Mouse (Mus musculus) gastrocnemius, postnatal 4 days (tissue): Measurements from ENCODE around the gene Gpr3. TPM values are rescaled to one million over a fixed set of nuclear protein-coding genes. Genes with fewer than 3 reads are reported as not detected.

Experiments used
- DNase-seq, 2 experiments: peaks; one replicate each; pipeline ENCODE4 v3.0.0; 2021 to 2022; ENCODE audit warnings: low spot score in 2 of 2, mixed read lengths in 2 of 2
- total RNA-seq, 2 experiments: library from RNA; stranded (reverse); gene quantifications; 2 replicates each; pipeline ENCODE4 v1.2.3; 2021

The Gpr3 gene
- total RNA-seq, 2 experiments from 2014 or later, result not detected

GRCm38 (mm10) chr4:133199743-133200142 lies 12.6 kb downstream of the Gpr3 start:
- no peak for DNase-seq

- DNase-seq, result no peak
Measured at GRCm38 (mm10) chr4:133198337-133199180, 13.8 kb downstream of the Gpr3 start.

GRCm38 (mm10) chr4:133197801-133198286 lies 14.5 kb downstream of the Gpr3 start:
- peak in 1 of 2 experiments; percentile 57 for DNase-seq

GRCm38 (mm10) chr4:133197355-133197754 lies 15.0 kb downstream of the Gpr3 start:
- no peak for DNase-seq

DNA sequence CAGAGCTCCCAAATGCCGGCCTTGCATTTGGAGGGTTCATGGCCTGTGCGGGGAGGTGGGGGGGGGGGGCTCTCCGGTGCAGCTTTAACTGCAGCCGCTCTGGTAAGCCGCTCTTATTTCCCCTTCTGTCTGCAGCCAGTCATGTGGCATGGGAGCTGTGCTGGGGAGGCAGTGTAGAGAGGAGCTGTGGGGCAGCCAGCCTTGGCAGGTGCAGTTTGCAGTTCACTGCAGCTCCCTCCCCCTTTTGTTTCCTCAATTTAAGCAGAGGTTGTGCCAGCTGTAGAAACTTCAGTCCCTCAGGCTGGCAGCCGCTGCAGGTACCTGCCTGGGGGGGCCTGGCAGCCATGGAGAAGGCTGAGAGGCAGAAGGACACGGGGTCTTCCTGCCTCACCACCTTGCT lies 15.5 kb downstream of the Gpr3 start:
- DNase-seq, result no peak

- no peak for DNase-seq
Measured at GRCm38 (mm10) chr4:133196136-133196535, 16.2 kb downstream of the Gpr3 start.

DNA sequence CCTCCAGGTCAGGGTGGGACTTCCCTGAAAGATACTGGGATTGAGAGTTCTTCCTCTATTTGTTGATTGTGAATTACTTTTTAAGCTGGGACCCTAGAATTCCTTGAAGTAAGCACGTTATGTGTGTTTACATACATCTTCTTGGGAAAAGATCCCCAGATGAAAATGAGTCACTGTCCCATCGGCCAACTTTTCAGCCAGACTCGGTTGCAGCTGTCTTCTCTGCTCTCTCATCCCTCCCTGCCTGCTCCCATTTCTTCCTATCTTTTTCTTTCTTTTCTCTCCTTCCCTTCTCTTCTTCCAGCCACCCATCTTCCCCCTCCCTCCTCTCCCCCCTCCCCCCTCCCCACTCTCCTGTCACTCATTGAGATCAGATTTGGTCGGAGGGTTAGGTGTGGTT lies 17.3 kb downstream of the Gpr3 start:
- DNase-seq, result no peak

- no peak for DNase-seq
Measured at GRCm38 (mm10) chr4:133194482-133194881, 17.9 kb downstream of the Gpr3 start.

DNA sequence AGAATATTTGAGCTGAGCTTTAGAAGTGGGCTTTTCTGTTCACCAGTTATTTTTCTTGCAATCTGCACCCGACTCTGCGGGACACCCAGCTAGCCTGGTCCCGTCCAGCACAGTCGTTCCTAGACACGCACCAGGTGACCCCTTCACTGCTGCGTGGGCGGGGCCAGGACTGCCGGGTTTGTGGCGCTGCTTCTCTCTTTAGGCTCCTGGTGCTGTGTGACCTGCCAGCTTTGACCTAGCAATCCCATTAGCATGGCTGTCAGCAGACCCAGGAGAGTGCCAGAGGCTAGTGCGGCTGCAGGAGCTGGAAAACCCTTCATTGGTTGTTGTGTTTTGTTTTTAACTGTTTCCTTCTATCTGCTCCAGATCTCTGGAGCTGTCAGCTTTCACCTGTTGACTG lies 22.9 kb downstream of the Gpr3 start:
- no peak for DNase-seq

DNA sequence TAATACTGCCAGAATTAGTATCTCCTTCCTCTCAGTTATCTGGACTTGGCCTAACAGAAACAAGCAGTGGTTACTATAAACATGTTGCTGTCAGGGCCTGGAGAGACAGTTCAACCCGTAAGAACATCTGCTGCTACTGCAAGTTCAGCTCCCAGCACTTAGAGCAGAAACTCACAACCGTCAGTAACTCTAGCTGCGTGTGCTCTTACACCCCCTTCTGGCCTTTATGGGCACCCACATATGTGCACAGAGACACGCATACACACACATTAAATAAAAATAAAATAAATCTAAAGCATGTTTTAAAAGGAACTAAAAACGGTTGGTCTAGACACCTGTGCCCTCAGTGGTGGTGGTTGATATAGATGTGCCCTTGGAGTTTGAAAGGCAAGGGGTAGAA lies 25.5 kb downstream of the Gpr3 start:
- DNase-seq, result no peak

- DNase-seq, result no peak
Measured at GRCm38 (mm10) chr4:133185893-133186292, 26.4 kb downstream of the Gpr3 start.

- DNase-seq, result peak in 1 of 2 experiments; percentile 65
Measured at GRCm38 (mm10) chr4:133184898-133185665, 27.3 kb downstream of the Gpr3 start.

- DNase-seq, result no peak
Measured at GRCm38 (mm10) chr4:133184031-133184897, 28.1 kb downstream of the Gpr3 start.

- DNase-seq, result no peak
Measured at GRCm38 (mm10) chr4:133182439-133183033, 29.8 kb downstream of the Gpr3 start.

DNA sequence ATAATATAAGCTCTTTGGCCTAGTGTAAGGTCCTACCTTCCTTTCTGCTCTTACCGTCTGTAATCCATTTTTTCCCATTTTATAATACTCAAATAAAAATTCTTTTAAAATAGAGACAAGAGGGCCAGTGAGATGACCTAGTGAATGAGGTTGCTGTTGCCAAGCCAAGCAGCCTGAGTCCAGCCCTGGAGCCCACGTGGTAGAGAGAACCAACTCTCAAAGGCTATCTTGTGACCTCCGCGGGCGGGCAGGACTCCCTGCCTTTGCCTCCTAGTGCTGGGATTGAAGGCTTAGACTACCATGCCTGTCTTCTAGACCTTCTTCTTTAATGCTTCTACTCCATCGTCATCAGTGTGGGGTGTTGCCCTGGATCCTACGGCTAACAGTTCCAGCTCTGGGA lies 33.1 kb downstream of the Gpr3 start:
- no peak for DNase-seq

- no peak for DNase-seq
Measured at GRCm38 (mm10) chr4:133178305-133178704, 34.0 kb downstream of the Gpr3 start.

DNA sequence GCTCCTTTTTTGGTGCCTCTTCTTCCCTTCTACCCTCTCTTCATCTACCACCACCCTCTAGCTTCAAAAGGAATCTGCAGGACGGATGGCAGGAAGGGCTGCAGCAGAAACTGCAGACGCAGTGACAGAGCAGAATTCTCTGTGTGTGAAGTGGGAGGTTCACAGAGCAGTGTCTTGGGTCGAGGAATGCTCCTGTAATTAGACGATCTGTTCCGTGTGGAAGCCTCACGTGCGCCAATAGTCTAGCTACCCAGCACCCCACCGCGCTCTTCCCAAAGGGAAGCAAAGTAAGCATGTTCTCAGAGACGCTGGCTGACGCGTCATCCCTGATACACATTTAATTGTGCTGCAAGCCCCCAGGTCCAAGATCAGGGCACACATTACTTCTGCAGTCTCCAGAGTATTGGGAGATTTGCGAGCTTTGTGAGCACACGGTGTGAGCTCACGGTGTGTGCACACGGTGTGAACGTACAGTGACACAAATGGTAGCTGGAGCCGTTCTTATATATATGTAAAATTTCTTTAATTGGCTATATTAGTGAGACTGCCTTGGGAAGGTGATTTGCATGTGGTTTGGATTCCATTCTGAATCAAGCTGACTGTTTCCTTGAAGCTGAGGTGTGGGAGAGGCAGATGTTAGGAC lies 35.5 kb downstream of the Gpr3 start:
- no peak for DNase-seq

DNA sequence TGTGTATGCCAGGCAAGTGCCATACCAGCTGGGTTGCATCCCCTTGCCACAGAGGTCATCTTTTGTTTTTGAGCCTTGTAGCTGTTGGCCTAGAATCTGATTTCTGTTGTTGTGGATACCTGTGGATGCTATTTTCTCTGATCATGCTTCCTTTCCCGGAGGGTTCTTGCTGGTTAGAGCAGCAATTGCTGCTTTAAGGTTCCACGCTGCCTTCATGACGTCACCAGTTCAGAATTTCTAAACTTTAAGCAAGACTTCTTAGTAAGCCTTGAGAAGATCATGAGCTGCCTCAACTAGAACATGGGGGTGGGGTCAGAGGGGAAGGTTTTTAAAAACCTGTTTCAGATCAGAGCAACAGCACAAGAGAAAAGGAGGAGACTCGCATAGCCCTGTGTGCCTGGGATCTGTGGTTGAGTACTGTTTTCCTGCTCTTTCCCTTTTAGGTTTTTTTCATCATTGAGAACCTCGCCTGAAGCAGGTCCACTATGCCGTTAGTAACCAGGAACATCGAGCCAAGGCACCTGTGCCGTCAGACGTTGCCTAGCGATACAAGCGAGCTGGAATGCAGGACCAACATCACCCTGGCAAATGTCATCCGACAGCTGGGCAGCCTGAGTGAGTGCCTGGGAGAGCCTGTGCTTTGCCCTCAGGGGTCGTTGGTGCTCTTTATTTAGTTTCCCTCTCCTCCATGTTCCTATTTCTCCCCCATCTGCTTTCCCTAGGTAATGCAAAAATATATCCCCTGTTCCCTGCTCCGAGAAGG lies 36.2 kb downstream of the Gpr3 start:
- no peak for DNase-seq

DNA sequence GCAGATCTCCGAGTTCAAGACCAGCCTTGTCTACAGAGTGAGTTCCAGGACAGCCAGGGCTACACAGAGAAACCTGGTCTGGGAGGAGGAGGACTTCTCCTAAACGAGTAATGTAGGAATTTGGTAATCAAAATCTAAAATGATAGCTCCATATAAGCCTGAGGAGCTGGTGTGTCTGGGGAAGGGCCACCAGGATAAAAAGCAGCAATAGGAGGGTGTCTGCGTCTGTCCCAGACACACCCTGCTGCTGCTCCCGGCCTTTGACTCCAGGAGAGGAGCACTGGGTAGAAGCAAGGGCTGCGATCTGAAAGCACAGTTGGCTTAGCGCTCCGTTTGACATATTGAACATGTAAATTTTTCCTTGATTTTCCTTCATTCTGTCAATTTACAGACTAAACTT lies 37.1 kb downstream of the Gpr3 start:
- DNase-seq, result no peak

DNA sequence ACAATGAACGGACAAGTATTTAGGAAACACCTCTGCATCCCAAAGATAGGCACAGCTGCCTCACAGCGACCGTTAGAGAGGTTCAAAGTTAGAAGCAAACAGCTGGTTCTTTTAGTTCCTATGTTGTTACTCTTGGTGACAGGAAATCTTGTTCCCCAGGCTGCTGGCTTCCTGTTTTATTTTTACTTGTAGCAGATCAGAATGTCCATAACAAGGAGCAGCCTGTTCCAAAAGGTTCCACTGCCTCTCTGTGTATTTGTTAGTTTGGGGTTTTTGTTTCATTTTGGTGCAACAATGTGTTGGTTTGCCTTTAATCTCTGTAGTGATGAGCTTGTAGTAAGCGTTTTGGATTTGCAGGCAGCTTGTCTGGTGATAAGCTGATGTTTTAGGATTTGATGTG lies 38.0 kb downstream of the Gpr3 start:
- DNase-seq, result no peak
